Mouse (Mus musculus) hindbrain, embryonic 13.5 days (tissue): ENCODE measurements around the gene Lsm10. TPM values are rescaled to one million over a fixed set of nuclear protein-coding genes. Genes with fewer than 3 reads are reported as not detected.

Experiments
- ATAC-seq: fragments of 200-750 bp; cut with Nextera tagmentation; 2 replicates; pipeline ENCODE4 v1.8.0; 2017; ENCODE audit warnings: moderate TSS enrichment; ENCODE audit not compliant: low FRiP score
- H3K27ac ChIP-seq: fragments of 300-500 bp; sonication (generic); 2 replicates; pipeline ENCODE4 v1.5.1; 2015; ENCODE audit warnings: inconsistent platforms, mild to moderate bottlenecking, moderate library complexity
- H3K27me3 ChIP-seq: fragments of 300-500 bp; sonication (generic); 2 replicates; pipeline ENCODE4 v1.6.1; 2015; ENCODE audit warnings: mild to moderate bottlenecking, inconsistent platforms
- H3K36me3 ChIP-seq: fragments of 300-500 bp; sonication (generic); 2 replicates; pipeline ENCODE4 v1.6.1; 2015; ENCODE audit warnings: mild to moderate bottlenecking, inconsistent platforms
- H3K4me1 ChIP-seq: fragments of 300-500 bp; sonication (generic); replicated peaks from 2 replicates; pipeline ENCODE4 v1.6.1; 2015; ENCODE audit warnings: inconsistent platforms
- H3K4me2 ChIP-seq: fragments of 300-500 bp; sonication (generic); 2 replicates; pipeline ENCODE4 v1.6.1; 2015; ENCODE audit warnings: inconsistent platforms, mild to moderate bottlenecking, moderate library complexity
- H3K4me3 ChIP-seq: fragments of 300-500 bp; sonication (generic); 2 replicates; pipeline ENCODE4 v1.5.1; 2015; ENCODE audit warnings: mild to moderate bottlenecking, inconsistent platforms
- H3K9ac ChIP-seq: fragments of 300-500 bp; sonication (generic); 2 replicates; pipeline ENCODE4 v1.6.1; 2015; ENCODE audit warnings: mild to moderate bottlenecking, inconsistent platforms
- H3K9me3 ChIP-seq: fragments of 300-500 bp; sonication (generic); 2 replicates; pipeline ENCODE4 v1.6.1; 2016; ENCODE audit warnings: inconsistent platforms
- WGBS: fragments of 180-500 bp; shearing (Covaris S2); methylation state at CpG from one replicate; pipeline ENCODE4 v1.1.7; 2015; 5-methylcytosine and 5-hydroxymethylcytosine counted together
- polyA plus RNA-seq: library from polyadenylated mRNA; unstranded; fragments of >200 nt; fragmentation: Nextera tagmentation; extraction: Ambion mirVana; gene quantifications from 2 replicates; pipeline ENCODE4 v1.2.1, GENCODE M21; 2015

Lsm10 gene
- polyA plus RNA-seq = 47.5 and 47.9 TPM in 2 replicates

- Histone ChIP-seq H3K4me1 (peaks cover 23% of the 10 kb centered on the region), H3K4me3 (peak within 1 kb of the TSS; percentile 60), H3K36me3 (peaks cover 7% of the 10 kb centered on the region; the same call in 1 of the 2 replicates), H3K9me3 (no peaks in the 10 kb centered on the region), H3K27ac (peak within 1 kb of the TSS; percentile 88), H3K4me2 (peak within 1 kb of the TSS; percentile 62), H3K9ac (peak within 1 kb of the TSS; percentile 79), H3K27me3 (no peaks in the 10 kb centered on the region)
- WGBS = 4% methylated on average over 37 of the region's 37 CpGs
- peak; percentile 98 for ATAC-seq
Measured at GRCm38 (mm10) chr4:126096464-126097111, at the start of gene Lsm10. TSS of gene Lsm10 (plus strand) at chr4:126096623.

- H3K36me3 ChIP-seq = peaks cover 29% of the 10 kb centered on the region
- H3K4me2 ChIP-seq = peak within 1 kb of the TSS; percentile 91
- WGBS = under 1% methylated on average over 56 of the region's 56 CpGs
- peaks cover 15% of the 10 kb centered on the region for H3K4me1 ChIP-seq
- H3K27ac ChIP-seq = peak within 1 kb of the TSS; percentile 89
- H3K9me3 ChIP-seq = no peaks in the 10 kb centered on the region
- no peaks in the 10 kb centered on the region for H3K27me3 ChIP-seq
- peak; percentile 95 for ATAC-seq
- peak within 1 kb of the TSS; percentile 89 for H3K9ac ChIP-seq
- peak within 1 kb of the TSS; percentile 93 for H3K4me3 ChIP-seq
Measured at GRCm38 (mm10) chr4:126046851-126047585, 49.4 kb upstream of the Lsm10 start, which contains the start of gene Mrps15. TSS of gene Mrps15 (plus strand) at chr4:126046925.

GRCm38 (mm10) chr4:126051617-126052016, 44.8 kb upstream of the Lsm10 start:
- H3K27me3 ChIP-seq = no peaks in the 10 kb centered on the region
- peaks cover 73% of the 10 kb centered on the region for H3K36me3 ChIP-seq
- H3K4me1 ChIP-seq = peaks cover 15% of the 10 kb centered on the region
- H3K4me3 ChIP-seq = no peak overlapping the region
- H3K9me3 ChIP-seq = no peaks in the 10 kb centered on the region
- no peak overlapping the region for H3K9ac ChIP-seq
- no peak for ATAC-seq
- 89% methylated on average over 7 of the region's 7 CpGs for WGBS
- no peak overlapping the region for H3K4me2 ChIP-seq
- no peak overlapping the region for H3K27ac ChIP-seq

- Histone ChIP-seq H3K4me3 (peak overlapping the region; percentile 73), H3K9me3 (no peaks in the 10 kb centered on the region), H3K4me2 (peak overlapping the region; percentile 82), H3K27me3 (no peaks in the 10 kb centered on the region), H3K27ac (no peak overlapping the region), H3K36me3 (peaks cover 42% of the 10 kb centered on the region), H3K9ac (peak overlapping the region; percentile 85), H3K4me1 (peaks cover 21% of the 10 kb centered on the region)
- WGBS = 17% methylated on average over 19 of the region's 19 CpGs
- no peak for ATAC-seq
Measured at GRCm38 (mm10) chr4:126057207-126058133, 39.0 kb upstream of the Lsm10 start.

- Histone ChIP-seq H3K4me2 (peak within 1 kb of the TSS; percentile 82), H3K36me3 (peaks cover 37% of the 10 kb centered on the region), H3K4me3 (peak within 1 kb of the TSS; percentile 73), H3K27ac (peak within 1 kb of the TSS; percentile 69), H3K27me3 (no peaks in the 10 kb centered on the region), H3K9ac (peak within 1 kb of the TSS; percentile 85), H3K9me3 (no peaks in the 10 kb centered on the region), H3K4me1 (peaks cover 21% of the 10 kb centered on the region)
- ATAC-seq = peak; percentile 99
- WGBS = under 1% methylated on average over 57 of the region's 57 CpGs
Measured at GRCm38 (mm10) chr4:126058134-126058996, 38.1 kb upstream of the Lsm10 start, which contains the start of gene Oscp1. TSS of gene Oscp1 (plus strand) at chr4:126058565.

GRCm38 (mm10) chr4:126058997-126059362, 37.4 kb upstream of the Lsm10 start:
- no peaks in the 10 kb centered on the region for H3K9me3 ChIP-seq
- no peak for ATAC-seq
- H3K27me3 ChIP-seq = no peaks in the 10 kb centered on the region
- H3K9ac ChIP-seq = peak overlapping the region; percentile 85
- H3K36me3 ChIP-seq = peaks cover 31% of the 10 kb centered on the region
- peak overlapping the region; percentile 82 for H3K4me2 ChIP-seq
- peaks cover 21% of the 10 kb centered on the region for H3K4me1 ChIP-seq
- H3K4me3 ChIP-seq = peak overlapping the region; percentile 73
- peak overlapping the region; percentile 69; the same call in 1 of the 2 replicates for H3K27ac ChIP-seq
- 37% methylated on average over 9 of the region's 9 CpGs for WGBS

GRCm38 (mm10) chr4:126062856-126063255, 33.6 kb upstream of the Lsm10 start:
- no peak overlapping the region for H3K4me2 ChIP-seq
- H3K4me3 ChIP-seq = no peak overlapping the region
- H3K9me3 ChIP-seq = no peaks in the 10 kb centered on the region
- peak overlapping the region; percentile 24; the same call in 1 of the 2 replicates for H3K9ac ChIP-seq
- H3K27me3 ChIP-seq = no peaks in the 10 kb centered on the region
- no peak for ATAC-seq
- WGBS = 17% methylated on average over 1 of the region's 1 CpGs
- H3K4me1 ChIP-seq = peaks cover 13% of the 10 kb centered on the region
- H3K27ac ChIP-seq = no peak overlapping the region
- peaks cover 3% of the 10 kb centered on the region; the same call in 1 of the 2 replicates for H3K36me3 ChIP-seq

GRCm38 (mm10) chr4:126065241-126065640, 31.2 kb upstream of the Lsm10 start:
- Histone ChIP-seq H3K9ac (no peak overlapping the region; the same call in 1 of the 2 replicates), H3K27me3 (no peaks in the 10 kb centered on the region), H3K36me3 (peaks cover 10% of the 10 kb centered on the region), H3K9me3 (no peaks in the 10 kb centered on the region), H3K27ac (no peak overlapping the region), H3K4me2 (no peak overlapping the region), H3K4me1 (no peaks in the 10 kb centered on the region; the same call in 1 of the 2 replicates), H3K4me3 (no peak overlapping the region)
- ATAC-seq = no peak
- 89% methylated on average over 7 of the region's 7 CpGs for WGBS

- Histone ChIP-seq H3K9ac (no peak overlapping the region), H3K9me3 (no peaks in the 10 kb centered on the region), H3K4me3 (no peak overlapping the region), H3K4me2 (no peak overlapping the region), H3K36me3 (peaks cover 10% of the 10 kb centered on the region), H3K27me3 (no peaks in the 10 kb centered on the region), H3K27ac (no peak overlapping the region), H3K4me1 (no peaks in the 10 kb centered on the region)
- ATAC-seq = no peak
- 85% methylated on average over 15 of the region's 15 CpGs for WGBS
Measured at GRCm38 (mm10) chr4:126067401-126068077, 28.9 kb upstream of the Lsm10 start.

GRCm38 (mm10) chr4:126068842-126069241, 27.6 kb upstream of the Lsm10 start:
- Histone ChIP-seq H3K4me3 (no peak overlapping the region), H3K4me1 (no peaks in the 10 kb centered on the region), H3K36me3 (peaks cover 10% of the 10 kb centered on the region), H3K9ac (no peak overlapping the region), H3K27me3 (no peaks in the 10 kb centered on the region), H3K9me3 (no peaks in the 10 kb centered on the region), H3K27ac (no peak overlapping the region), H3K4me2 (no peak overlapping the region)
- no peak for ATAC-seq
- WGBS = 87% methylated on average over 6 of the region's 6 CpGs

- Histone ChIP-seq H3K4me3 (no peak overlapping the region), H3K36me3 (peaks cover 56% of the 10 kb centered on the region), H3K9me3 (no peaks in the 10 kb centered on the region), H3K9ac (no peak overlapping the region), H3K27ac (no peak overlapping the region), H3K27me3 (no peaks in the 10 kb centered on the region), H3K4me2 (no peak overlapping the region), H3K4me1 (no peaks in the 10 kb centered on the region)
- ATAC-seq = no peak
- 85% methylated on average over 6 of the region's 6 CpGs for WGBS
Measured at GRCm38 (mm10) chr4:126077833-126078232, 18.6 kb upstream of the Lsm10 start.
